Mouse (Mus musculus): ENCODE data around the gene Smyd4.
"Not testable (repeated sequence)": the region's sequence is repeated elsewhere in the genome, so short reads cannot be mapped to it uniquely, and the experiment has no call there.

GRCm38 (mm10) chr11:75383529-75383928 lies 35.3 kb downstream of the Smyd4 start:
- not testable (repeated sequence) for TF ChIP-seq POLR2A (IDR thresholded peaks at IDR 0.05; ENCODE audit: low read depth, low read length); CTCF (conservative IDR thresholded peaks at IDR 0.05; ENCODE audit: insufficient read depth, insufficient read length, low read depth, low read length)

Measured in kidney, adult 2 months (tissue).